Mouse (Mus musculus) liver, embryonic 12.5 days (tissue): ENCODE results near the gene Nsg2. TPM values are rescaled to one million over a fixed set of nuclear protein-coding genes. Genes with fewer than 3 reads are reported as not detected.

Source experiments
- ATAC-seq: fragments of 200-750 bp; cut with Nextera tagmentation; 2 replicates; pipeline ENCODE4 v1.8.0; 2017; ENCODE audit warnings: moderate number of reproducible peaks, mild to moderate bottlenecking, moderate library complexity
- H3K27ac ChIP-seq: fragments of 300-500 bp; sonication (generic); 2 replicates; pipeline ENCODE4 v1.5.1; 2016; ENCODE audit warnings: mild to moderate bottlenecking
- H3K27me3 ChIP-seq: fragments of 300-500 bp; sonication (generic); replicated peaks from 2 replicates; pipeline ENCODE4 v1.6.1; 2016; ENCODE audit warnings: mild to moderate bottlenecking, moderate library complexity
- H3K36me3 ChIP-seq: fragments of 300-500 bp; sonication (generic); 2 replicates; pipeline ENCODE4 v1.6.1; 2016; ENCODE audit warnings: mild to moderate bottlenecking, moderate library complexity
- H3K4me1 ChIP-seq: fragments of 300-500 bp; sonication (generic); 2 replicates; pipeline ENCODE4 v1.6.1; 2016
- H3K4me2 ChIP-seq: fragments of 300-500 bp; sonication (generic); 2 replicates; pipeline ENCODE4 v1.6.1; 2016; ENCODE audit warnings: mild to moderate bottlenecking, moderate library complexity
- H3K4me3 ChIP-seq: fragments of 300-500 bp; sonication (generic); 2 replicates; pipeline ENCODE4 v1.5.1; 2016; ENCODE audit warnings: mild to moderate bottlenecking, moderate library complexity
- H3K9ac ChIP-seq: fragments of 300-500 bp; sonication (generic); 2 replicates; pipeline ENCODE4 v1.6.1; 2016; ENCODE audit warnings: mild to moderate bottlenecking, moderate library complexity
- H3K9me3 ChIP-seq: fragments of 300-500 bp; sonication (generic); replicated peaks from 2 replicates; pipeline ENCODE4 v1.6.1; 2016; ENCODE audit warnings: mild to moderate bottlenecking, moderate library complexity
- WGBS: fragments of 180-500 bp; shearing (Covaris S2); methylation state at CpG from one replicate; pipeline ENCODE4 v1.1.7; 2016; ENCODE audit not compliant: insufficient replicate concordance; 5-methylcytosine and 5-hydroxymethylcytosine counted together
- polyA plus RNA-seq: library from polyadenylated mRNA; unstranded; fragments of >200 nt; fragmentation: Nextera tagmentation; extraction: Ambion mirVana; gene quantifications from 2 replicates; pipeline ENCODE4 v1.2.1, GENCODE M21; 2016

The Nsg2 gene
- polyA plus RNA-seq, 1 experiment from 2014 or later, result 0.17 TPM

GRCm38 (mm10) chr11:32101059-32101632 is 100.9 kb downstream of the Nsg2 start:
- Histone ChIP-seq H3K9ac (no peak overlapping the region), H3K27me3 (peaks cover 16% of the 10 kb centered on the region), H3K4me3 (no peak overlapping the region), H3K4me1 (peaks cover 7% of the 10 kb centered on the region), H3K27ac (no peak overlapping the region), H3K4me2 (no peak overlapping the region), H3K36me3 (no peaks in the 10 kb centered on the region), H3K9me3 (no peaks in the 10 kb centered on the region)
- ATAC-seq, result no peak
- WGBS, result 45% methylated on average over 3 of the region's 3 CpGs

GRCm38 (mm10) chr11:32102976-32103375 is 102.7 kb downstream of the Nsg2 start:
- Histone ChIP-seq H3K9me3 (no peaks in the 10 kb centered on the region), H3K4me2 (peak overlapping the region; percentile 47), H3K27ac (no peak overlapping the region), H3K36me3 (no peaks in the 10 kb centered on the region), H3K4me1 (peaks cover 7% of the 10 kb centered on the region), H3K9ac (no peak overlapping the region), H3K4me3 (no peak overlapping the region), H3K27me3 (peaks cover 16% of the 10 kb centered on the region)
- 14% methylated on average over 12 of the region's 12 CpGs for whole genome bisulfite sequencing
- no peak for ATAC-seq

- H3K27ac ChIP-seq, result no peak overlapping the region
- no peaks in the 10 kb centered on the region for H3K36me3 ChIP-seq
- no peak for ATAC-seq
- H3K4me2 ChIP-seq, result no peak overlapping the region
- H3K4me3 ChIP-seq, result no peak overlapping the region
- H3K4me1 ChIP-seq, result peaks cover 7% of the 10 kb centered on the region
- peaks cover 16% of the 10 kb centered on the region for H3K27me3 ChIP-seq
- H3K9me3 ChIP-seq, result no peaks in the 10 kb centered on the region
- no peak overlapping the region for H3K9ac ChIP-seq
- WGBS, result 50% methylated on average over 9 of the region's 9 CpGs
Measured at GRCm38 (mm10) chr11:32104406-32105116, 104.3 kb downstream of the Nsg2 start.

GRCm38 (mm10) chr11:32105750-32106646 is 105.7 kb downstream of the Nsg2 start:
- Histone ChIP-seq H3K27me3 (peaks cover 16% of the 10 kb centered on the region), H3K27ac (no peak overlapping the region), H3K4me3 (no peak overlapping the region), H3K9me3 (no peaks in the 10 kb centered on the region), H3K4me2 (no peak overlapping the region), H3K9ac (no peak overlapping the region), H3K36me3 (no peaks in the 10 kb centered on the region), H3K4me1 (peaks cover 7% of the 10 kb centered on the region)
- WGBS, result 50% methylated on average over 10 of the region's 10 CpGs
- no peak for ATAC-seq

GRCm38 (mm10) chr11:32106647-32106985 is 106.4 kb downstream of the Nsg2 start:
- Histone ChIP-seq H3K4me1 (peaks cover 7% of the 10 kb centered on the region), H3K9ac (no peak overlapping the region), H3K9me3 (no peaks in the 10 kb centered on the region), H3K36me3 (no peaks in the 10 kb centered on the region), H3K4me2 (no peak overlapping the region), H3K27me3 (peaks cover 16% of the 10 kb centered on the region), H3K27ac (no peak overlapping the region), H3K4me3 (no peak overlapping the region)
- WGBS, result 71% methylated on average over 4 of the region's 4 CpGs
- no peak for ATAC-seq

- H3K4me1 ChIP-seq, result no peaks in the 10 kb centered on the region
- ATAC-seq, result no peak
- 65% methylated on average over 8 of the region's 8 CpGs for WGBS
Measured at GRCm38 (mm10) chr11:32108441-32108840, 108.2 kb downstream of the Nsg2 start.

More at GRCm38 (mm10) chr11:32108441-32108840, 108.2 kb downstream of the Nsg2 start:
- no peak overlapping the region for H3K27ac ChIP-seq
- H3K9ac ChIP-seq, result no peak overlapping the region
- no peaks in the 10 kb centered on the region for H3K9me3 ChIP-seq
- H3K4me2 ChIP-seq, result no peak overlapping the region
- H3K27me3 ChIP-seq, result no peaks in the 10 kb centered on the region
- H3K36me3 ChIP-seq, result no peaks in the 10 kb centered on the region
- no peak overlapping the region for H3K4me3 ChIP-seq

Other genes starting within 250 kb of the Nsg2 start
- gene Cpeb4, start 128.3 kb upstream of the Nsg2 start, polyA plus RNA-seq, result 21.5 and 24.7 TPM in 2 replicates
- not detected in 2 replicates for gene 4930524B15Rik, start 34.9 kb upstream of the Nsg2 start, polyA plus RNA-seq
- gene Il9r, start 199.8 kb downstream of the Nsg2 start, polyA plus RNA-seq, result 0.22 and 0.30 TPM in 2 replicates
- gene Snrnp25, start 205.0 kb downstream of the Nsg2 start, polyA plus RNA-seq, result 103 TPM in 2 replicates
- 12.0 and 14.1 TPM in 2 replicates for gene Rhbdf1, start 221.8 kb downstream of the Nsg2 start, polyA plus RNA-seq
- gene Mpg, start 226.0 kb downstream of the Nsg2 start, polyA plus RNA-seq, result 25.7 and 27.2 TPM in 2 replicates